8 mouse cellular contexts compared by ENCODE assay signal in genomic region chr9:54676531-54676986, GRCm38 (mm10). TPM values are rescaled to one million over a fixed set of nuclear protein-coding genes. Genes with fewer than 3 reads are reported as not detected.
DNase-seq lines count a peak whose midpoint lies in the region; ATAC-seq and TF ChIP-seq lines count a peak whose summit lies in the region.

No protein-coding gene starts in this region.

- H3K9ac ChIP-seq in embryonic facial prominence, embryonic 14.5 days (ENCODE audit: low read depth, low read length), result peak overlapping the region; percentile 36; the same call in 1 of the 2 replicates
- peak overlapping the region; percentile 65 for H3K9ac ChIP-seq in limb, embryonic 13.5 days
- H3K9ac ChIP-seq in midbrain, embryonic 15.5 days, result peak overlapping the region; percentile 23; the same call in 1 of the 2 replicates

- H3K4me2 ChIP-seq in embryonic facial prominence, embryonic 14.5 days (ENCODE audit: low read depth, low read length), result peak overlapping the region; percentile 55
- peak overlapping the region; percentile 66 for H3K4me2 ChIP-seq in limb, embryonic 13.5 days (replicated peaks)
- peak overlapping the region; percentile 51 for H3K4me2 ChIP-seq in midbrain, embryonic 15.5 days

- no peak overlapping the region for H3K27ac ChIP-seq in embryonic facial prominence, embryonic 14.5 days (replicated peaks; ENCODE audit: low read depth, low read length)
- H3K27ac ChIP-seq in limb, embryonic 13.5 days, result no peak overlapping the region
- no peak overlapping the region for H3K27ac ChIP-seq in midbrain, embryonic 15.5 days
- H3K27ac ChIP-seq in spleen, adult 2 months (ENCODE audit: insufficient read depth, low read length), result no peak overlapping the region

- no peaks in the 10 kb centered on the region for H3K4me1 ChIP-seq in embryonic facial prominence, embryonic 14.5 days (ENCODE audit: control insufficient read depth, insufficient read depth, low read length)
- H3K4me1 ChIP-seq in limb, embryonic 13.5 days, result no peaks in the 10 kb centered on the region
- no peaks in the 10 kb centered on the region for H3K4me1 ChIP-seq in midbrain, embryonic 15.5 days
- no peaks in the 10 kb centered on the region for H3K4me1 ChIP-seq in spleen, adult 2 months (ENCODE audit: control insufficient read depth, insufficient read depth, insufficient read length)

- peak; percentile 85 for ATAC-seq in embryonic facial prominence, embryonic 14.5 days (ENCODE audit: low read depth)
- ATAC-seq in limb, embryonic 13.5 days (ENCODE audit: low FRiP score, low read depth), result peak; percentile 71; the same call in 1 of the 2 replicates
- peak; percentile 76 for ATAC-seq in midbrain, embryonic 15.5 days (replicated peaks)

- no peaks in the 10 kb centered on the region for H3K9me3 ChIP-seq in embryonic facial prominence, embryonic 14.5 days (ENCODE audit: control insufficient read depth, low read length)
- no peaks in the 10 kb centered on the region for H3K9me3 ChIP-seq in limb, embryonic 13.5 days
- H3K9me3 ChIP-seq in midbrain, embryonic 15.5 days, result no peaks in the 10 kb centered on the region

- TF ChIP-seq POLR2A in spleen, adult 2 months (IDR thresholded peaks at IDR 0.05; ENCODE audit: low read depth, low read length), result no peak

- peak overlapping the region; percentile 26 for H3K4me3 ChIP-seq in embryonic facial prominence, embryonic 14.5 days (ENCODE audit: low read depth, low read length)
- H3K4me3 ChIP-seq in limb, embryonic 13.5 days, result peak overlapping the region; percentile 42
- H3K4me3 ChIP-seq in midbrain, embryonic 15.5 days, result peak overlapping the region; percentile 25
- peak overlapping the region; percentile 12; the same call in 1 of the 2 replicates for H3K4me3 ChIP-seq in spleen, adult 2 months (ENCODE audit: extremely low read depth, insufficient read depth, insufficient read length)

- 2% methylated on average over 14 of the region's 14 CpGs for WGBS in embryonic facial prominence, embryonic 14.5 days
- 2% methylated on average over 14 of the region's 14 CpGs for WGBS in limb, embryonic 13.5 days
- WGBS in midbrain, embryonic 15.5 days, result under 1% methylated on average over 14 of the region's 14 CpGs
- WGBS in spleen, adult 2 months, result 6% methylated on average over 14 of the region's 14 CpGs

- DNase-seq in 416B (ENCODE audit: low read depth), result peak; percentile 64
- DNase-seq in adrenal gland, postnatal 36 days, result peak; percentile 81 to 85
- DNase-seq in embryonic facial prominence, embryonic 14.5 days (ENCODE audit: low spot score), result peak; percentile 71
- peak; percentile 14 to 44 for DNase-seq in heart, adult 9 months (ENCODE audit: low spot score in 2 of 2)
- peak; percentile 23 to 72 for DNase-seq in kidney, adult 8-10 months
- DNase-seq in spleen, adult 2 months (ENCODE audit: low read depth in 1 of 2, low spot score in 2 of 2), result peak in 1 of 2 experiments; percentile 58

- no peaks in the 10 kb centered on the region for H3K27me3 ChIP-seq in embryonic facial prominence, embryonic 14.5 days (replicated peaks; ENCODE audit: control insufficient read depth, insufficient read depth, low read length)
- H3K27me3 ChIP-seq in limb, embryonic 13.5 days, result no peaks in the 10 kb centered on the region
- H3K27me3 ChIP-seq in midbrain, embryonic 15.5 days (replicated peaks), result no peaks in the 10 kb centered on the region
- no peaks in the 10 kb centered on the region for H3K27me3 ChIP-seq in spleen, adult 2 months (ENCODE audit: control insufficient read depth, insufficient read depth, low read length)

- TF ChIP-seq CTCF in spleen, adult 2 months (IDR thresholded peaks at IDR 0.05; ENCODE audit: extremely low read depth, insufficient read depth, insufficient read length, insufficient replicate concordance), result peak; percentile 81; the same call in 1 of the 2 replicates

- H3K36me3 ChIP-seq in embryonic facial prominence, embryonic 14.5 days (ENCODE audit: control insufficient read depth, insufficient read depth, low read length), result no peaks in the 10 kb centered on the region
- no peaks in the 10 kb centered on the region for H3K36me3 ChIP-seq in limb, embryonic 13.5 days
- H3K36me3 ChIP-seq in midbrain, embryonic 15.5 days (replicated peaks), result no peaks in the 10 kb centered on the region
- no peaks in the 10 kb centered on the region for H3K36me3 ChIP-seq in spleen, adult 2 months (ENCODE audit: control insufficient read depth, insufficient read depth, low read length)

RNA-seq across cellular contexts. Expression of gene Acsbg1, which starts 14.9 kb away (rescaled TPM):
- 100 to 1,000 TPM; 105 to 213 TPM for total RNA-seq in adrenal gland, postnatal 36 days (2021)
- 2.9 and 3.5 TPM in 2 replicates for polyA plus RNA-seq in embryonic facial prominence, embryonic 14.5 days (2014; fragmentation: Nextera tagmentation; extraction: Ambion mirVana)
- 0.25 and 0.31 TPM in 2 replicates for polyA plus RNA-seq in limb, embryonic 13.5 days (2015; fragmentation: Nextera tagmentation; extraction: Ambion mirVana)
- 17.9 and 22.6 TPM in 2 replicates for polyA plus RNA-seq in midbrain, embryonic 15.5 days (2015; fragmentation: Nextera tagmentation; extraction: Ambion mirVana)
- polyA plus RNA-seq in spleen, adult 2 months (2012; rRNA removed), result 3.2 and 3.7 TPM in 2 replicates

RNA-seq across cellular contexts. Expression of gene Dnaja4, which starts 22.1 kb away (rescaled TPM):
- 10 to 100 TPM; 17.7 to 24.3 TPM for total RNA-seq in adrenal gland, postnatal 36 days (2021)
- 14.1 and 16.1 TPM in 2 replicates for polyA plus RNA-seq in embryonic facial prominence, embryonic 14.5 days (2014; fragmentation: Nextera tagmentation; extraction: Ambion mirVana)
- polyA plus RNA-seq in limb, embryonic 13.5 days (2015; fragmentation: Nextera tagmentation; extraction: Ambion mirVana), result 8.9 and 11.5 TPM in 2 replicates
- polyA plus RNA-seq in midbrain, embryonic 15.5 days (2015; fragmentation: Nextera tagmentation; extraction: Ambion mirVana), result 7.1 and 7.2 TPM in 2 replicates
- 4.4 and 5.6 TPM in 2 replicates for polyA plus RNA-seq in spleen, adult 2 months (2012; rRNA removed)

RNA-seq across cellular contexts. Expression of gene Wdr61, which starts 57.8 kb away (rescaled TPM):
- 10 to 100 TPM; 67.6 to 72.7 TPM for total RNA-seq in adrenal gland, postnatal 36 days (2021)
- polyA plus RNA-seq in embryonic facial prominence, embryonic 14.5 days (2014; fragmentation: Nextera tagmentation; extraction: Ambion mirVana), result 143 and 154 TPM in 2 replicates
- polyA plus RNA-seq in limb, embryonic 13.5 days (2015; fragmentation: Nextera tagmentation; extraction: Ambion mirVana), result 156 and 174 TPM in 2 replicates
- 89.8 and 95.0 TPM in 2 replicates for polyA plus RNA-seq in midbrain, embryonic 15.5 days (2015; fragmentation: Nextera tagmentation; extraction: Ambion mirVana)
- 13.2 and 13.4 TPM in 2 replicates for polyA plus RNA-seq in spleen, adult 2 months (2012; rRNA removed)
